Mouse (Mus musculus) splenic B cell, adult 2 months (primary cell): ENCODE results near the gene Fibp.

ENCODE experiments used
- DNase-seq: peaks from one replicate; pipeline ENCODE4 v3.0.0-alpha.2; 2011; ENCODE audit warnings: low read depth, low spot score
- H3K27me3 ChIP-seq: 2 replicates; pipeline ENCODE4 v1.6.1; 2012; ENCODE audit warnings: mild to moderate bottlenecking, low read length, moderate library complexity, mixed read lengths; ENCODE audit not compliant: control insufficient read depth, poor library complexity, insufficient read depth, severe bottlenecking
- H3K36me3 ChIP-seq: 2 replicates; pipeline ENCODE4 v1.6.1; 2012; ENCODE audit warnings: mild to moderate bottlenecking, low read length, moderate library complexity, mixed read lengths; ENCODE audit not compliant: control insufficient read depth, poor library complexity, insufficient read depth, severe bottlenecking

The Fibp gene

GRCm38 (mm10) chr19:5425906-5426565 is 34.4 kb upstream of the Fibp start:
- Histone ChIP-seq H3K27me3 (no peaks in the 10 kb centered on the region), H3K36me3 (peaks cover 3% of the 10 kb centered on the region)
- no peak for DNase-seq

- Histone ChIP-seq H3K36me3 (peaks cover 3% of the 10 kb centered on the region), H3K27me3 (no peaks in the 10 kb centered on the region)
- DNase-seq = no peak
Observed at GRCm38 (mm10) chr19:5426640-5427290, 33.6 kb upstream of the Fibp start.

DNA sequence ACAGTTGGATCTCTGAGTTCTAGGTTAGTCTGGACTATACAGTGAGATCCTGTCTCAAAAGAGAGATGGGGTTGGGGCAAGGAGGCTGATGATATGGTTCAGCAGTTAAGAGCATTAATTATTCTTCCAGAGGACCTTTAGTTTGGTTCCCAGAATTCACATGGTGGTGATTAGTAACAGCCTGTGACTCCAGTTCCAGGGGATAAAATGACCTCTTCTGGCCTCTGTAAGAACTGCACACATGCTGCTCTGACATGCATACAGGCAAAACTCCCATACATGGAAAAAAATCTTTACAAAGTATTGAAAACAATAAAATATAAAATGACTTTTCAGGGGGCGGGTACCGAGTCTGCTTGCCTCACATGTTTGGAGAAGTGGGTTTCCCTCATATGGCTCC is 32.3 kb upstream of the Fibp start:
- no peaks in the 10 kb centered on the region for H3K27me3 ChIP-seq
- DNase-seq = peak; percentile 68
- no peaks in the 10 kb centered on the region; the same call in 1 of the 2 replicates for H3K36me3 ChIP-seq

DNA sequence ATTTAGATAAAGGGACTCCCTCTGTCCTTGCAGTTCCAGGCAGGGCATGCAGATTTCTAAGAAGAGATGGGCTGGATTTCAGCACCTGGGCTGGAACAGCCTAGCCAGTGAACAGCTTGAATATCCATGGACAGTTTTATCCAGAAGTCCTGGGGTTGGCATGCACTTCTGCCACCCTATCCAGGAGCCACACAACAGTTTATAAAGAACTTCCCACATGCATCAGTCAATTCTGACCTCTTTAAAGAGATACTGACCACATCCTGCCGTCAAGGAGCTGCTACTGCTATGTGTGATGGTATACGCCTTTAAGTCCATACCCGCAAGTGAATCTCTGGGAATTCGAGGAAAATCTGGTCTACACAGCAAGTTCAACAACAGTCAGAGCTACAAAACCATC is 31.2 kb upstream of the Fibp start:
- Histone ChIP-seq H3K27me3 (no peaks in the 10 kb centered on the region), H3K36me3 (no peaks in the 10 kb centered on the region; the same call in 1 of the 2 replicates)
- no peak for DNase-seq

DNA sequence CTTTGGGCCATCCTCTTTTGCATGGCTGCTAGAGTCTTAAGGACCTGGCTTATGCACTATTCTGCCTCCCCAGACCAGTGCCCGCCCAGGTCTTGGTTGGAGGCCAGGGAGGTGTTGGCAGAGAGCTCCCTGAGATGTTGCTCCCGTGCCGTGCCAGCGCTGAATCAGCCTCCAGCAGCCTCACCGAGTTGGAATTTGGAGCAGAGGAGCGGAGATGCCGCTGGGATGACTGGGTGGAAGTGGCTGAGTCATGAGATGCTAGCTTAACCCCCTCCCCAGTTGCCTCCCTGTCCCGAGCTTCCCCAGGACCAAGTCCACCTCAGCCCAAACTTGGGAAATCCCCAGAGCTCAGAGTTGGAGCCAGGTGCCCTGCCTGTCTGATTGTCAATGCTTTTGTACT is 30.6 kb upstream of the Fibp start:
- H3K36me3 ChIP-seq = no peaks in the 10 kb centered on the region; the same call in 1 of the 2 replicates
- DNase-seq = no peak
- no peaks in the 10 kb centered on the region for H3K27me3 ChIP-seq

DNA sequence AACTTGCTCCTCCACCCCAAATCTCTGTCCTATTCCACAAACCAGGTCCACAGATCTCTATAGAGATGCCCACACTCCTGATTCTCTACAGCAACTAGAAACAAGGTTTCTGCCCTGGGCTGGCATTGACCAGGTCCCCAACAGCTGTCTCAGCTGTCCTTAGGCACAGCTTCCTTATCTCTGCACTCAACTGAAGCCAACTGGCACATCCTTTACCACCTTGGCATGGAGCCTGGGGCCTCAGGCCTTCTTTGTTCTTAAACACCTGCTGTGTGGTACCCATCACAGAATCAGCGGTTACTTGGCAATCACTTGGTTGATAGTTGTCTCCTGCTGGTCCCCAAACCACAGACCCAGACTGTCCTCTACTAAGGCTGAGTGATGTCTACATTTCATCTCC is 30.0 kb upstream of the Fibp start:
- Histone ChIP-seq H3K27me3 (no peaks in the 10 kb centered on the region), H3K36me3 (no peaks in the 10 kb centered on the region; the same call in 1 of the 2 replicates)
- DNase-seq = no peak

GRCm38 (mm10) chr19:5431911-5432464 is 28.4 kb upstream of the Fibp start:
- no peaks in the 10 kb centered on the region for H3K27me3 ChIP-seq
- no peaks in the 10 kb centered on the region; the same call in 1 of the 2 replicates for H3K36me3 ChIP-seq
- DNase-seq = peak; percentile 43

DNA sequence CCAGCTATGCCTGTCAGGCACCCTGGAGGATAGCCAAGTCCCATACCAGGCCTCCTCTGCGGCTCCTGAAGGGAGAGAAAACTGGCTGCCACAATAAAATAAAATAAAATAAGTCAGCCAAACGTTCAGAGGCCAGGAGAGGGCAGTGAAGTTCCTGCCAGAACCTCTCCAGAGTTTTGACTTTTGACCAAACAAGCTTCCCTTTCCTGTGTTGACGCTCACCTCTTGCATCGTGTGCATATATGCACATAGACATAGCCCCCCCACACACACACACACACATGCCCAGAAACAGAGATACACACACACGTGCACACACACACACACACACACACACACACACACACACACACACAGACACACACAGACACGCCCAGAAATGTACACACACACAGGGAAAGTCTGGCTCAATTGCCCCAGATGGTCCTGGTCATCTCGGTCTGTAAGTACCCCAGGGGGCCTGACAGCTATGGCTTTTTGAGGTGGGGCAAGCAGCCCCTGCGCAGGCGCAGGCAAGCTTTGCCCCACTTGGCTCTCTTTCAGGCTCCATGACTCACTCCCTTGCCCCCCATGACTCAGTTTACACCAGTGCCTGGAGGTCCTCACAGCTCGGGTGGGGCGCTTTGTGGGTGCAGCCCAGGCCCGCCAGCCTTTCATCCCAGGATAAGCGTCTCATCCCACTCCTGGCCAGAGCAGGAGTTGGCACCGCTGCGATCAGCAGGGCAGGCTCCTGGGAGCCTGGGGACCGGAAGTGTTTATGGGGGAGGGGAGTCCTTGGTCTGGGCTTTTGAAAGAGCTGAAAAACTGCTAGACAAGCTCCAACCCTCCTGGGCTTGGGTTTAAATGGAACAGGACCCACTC is 27.2 kb upstream of the Fibp start:
- peak; percentile 72 for DNase-seq
- Histone ChIP-seq H3K27me3 (no peaks in the 10 kb centered on the region), H3K36me3 (no peaks in the 10 kb centered on the region)

GRCm38 (mm10) chr19:5433951-5434350 is 26.5 kb upstream of the Fibp start:
- Histone ChIP-seq H3K36me3 (no peaks in the 10 kb centered on the region), H3K27me3 (no peaks in the 10 kb centered on the region)
- no peak for DNase-seq

DNA sequence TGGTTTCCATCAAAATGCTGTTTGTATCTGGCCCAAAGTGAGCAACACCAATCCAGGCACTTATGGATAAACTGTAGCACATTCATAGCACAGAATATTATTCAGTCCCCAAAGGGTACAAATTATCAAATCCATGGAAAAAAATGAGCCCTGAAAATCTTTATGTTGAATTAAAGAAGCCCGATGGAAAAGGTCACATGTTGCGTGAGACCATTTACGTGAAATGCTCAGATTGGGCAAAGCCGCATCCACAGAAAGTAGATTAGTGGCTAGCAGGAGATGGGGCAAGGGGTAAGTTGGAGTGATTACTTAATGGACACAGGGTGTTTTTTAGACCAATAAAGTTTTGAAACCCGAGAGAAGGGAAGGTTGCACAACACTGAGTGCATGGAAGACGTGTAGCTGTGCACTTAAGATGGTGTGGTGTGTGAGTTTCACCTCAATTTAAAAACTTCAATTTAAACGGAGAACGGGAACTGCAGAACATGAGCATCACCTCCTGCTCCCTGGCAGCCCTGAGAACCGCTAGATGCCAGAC is 16.0 kb upstream of the Fibp start:
- no peaks in the 10 kb centered on the region for H3K27me3 ChIP-seq
- DNase-seq = no peak
- no peaks in the 10 kb centered on the region for H3K36me3 ChIP-seq

DNA sequence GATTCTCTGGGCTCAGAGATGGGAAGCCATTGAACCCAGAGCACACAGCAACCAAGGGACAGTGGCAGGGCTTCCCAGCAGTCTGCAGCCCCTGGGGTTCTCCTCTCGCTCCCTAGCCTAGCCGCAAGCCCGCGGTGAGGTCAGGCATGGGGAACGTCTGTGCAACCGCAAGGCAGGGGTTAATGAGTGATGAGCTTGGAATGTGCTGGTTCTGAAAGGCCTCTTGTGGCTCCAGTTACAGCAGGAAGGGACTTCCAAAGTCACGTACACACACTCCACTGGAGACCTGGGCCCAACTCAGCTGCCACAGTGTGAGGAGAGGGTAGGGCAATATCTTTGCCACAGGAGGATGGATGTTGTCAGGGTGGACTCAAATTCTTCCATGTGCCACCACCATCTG is 15.5 kb upstream of the Fibp start:
- DNase-seq = no peak
- no peaks in the 10 kb centered on the region for H3K27me3 ChIP-seq
- no peaks in the 10 kb centered on the region for H3K36me3 ChIP-seq

DNA sequence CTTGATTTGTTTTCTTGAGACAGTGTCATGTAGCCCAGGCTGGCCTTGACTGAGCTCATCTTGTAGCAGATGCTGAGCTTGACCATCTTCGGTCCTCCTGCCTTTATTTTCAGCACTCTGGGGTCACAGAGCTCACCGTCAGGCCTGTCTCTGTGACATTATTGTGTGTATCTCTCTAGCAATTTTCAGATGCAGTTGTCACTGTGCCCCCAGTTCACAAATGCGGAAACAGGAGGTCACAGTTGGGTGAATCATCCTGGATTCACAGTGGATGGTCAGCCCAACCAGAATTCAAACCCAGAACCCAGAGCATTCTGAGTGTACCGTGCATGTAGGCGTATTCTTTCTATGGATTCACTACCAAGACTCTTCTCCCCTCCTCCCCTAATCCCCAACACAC is 14.7 kb upstream of the Fibp start:
- no peaks in the 10 kb centered on the region for H3K36me3 ChIP-seq
- no peaks in the 10 kb centered on the region for H3K27me3 ChIP-seq
- no peak for DNase-seq

DNA sequence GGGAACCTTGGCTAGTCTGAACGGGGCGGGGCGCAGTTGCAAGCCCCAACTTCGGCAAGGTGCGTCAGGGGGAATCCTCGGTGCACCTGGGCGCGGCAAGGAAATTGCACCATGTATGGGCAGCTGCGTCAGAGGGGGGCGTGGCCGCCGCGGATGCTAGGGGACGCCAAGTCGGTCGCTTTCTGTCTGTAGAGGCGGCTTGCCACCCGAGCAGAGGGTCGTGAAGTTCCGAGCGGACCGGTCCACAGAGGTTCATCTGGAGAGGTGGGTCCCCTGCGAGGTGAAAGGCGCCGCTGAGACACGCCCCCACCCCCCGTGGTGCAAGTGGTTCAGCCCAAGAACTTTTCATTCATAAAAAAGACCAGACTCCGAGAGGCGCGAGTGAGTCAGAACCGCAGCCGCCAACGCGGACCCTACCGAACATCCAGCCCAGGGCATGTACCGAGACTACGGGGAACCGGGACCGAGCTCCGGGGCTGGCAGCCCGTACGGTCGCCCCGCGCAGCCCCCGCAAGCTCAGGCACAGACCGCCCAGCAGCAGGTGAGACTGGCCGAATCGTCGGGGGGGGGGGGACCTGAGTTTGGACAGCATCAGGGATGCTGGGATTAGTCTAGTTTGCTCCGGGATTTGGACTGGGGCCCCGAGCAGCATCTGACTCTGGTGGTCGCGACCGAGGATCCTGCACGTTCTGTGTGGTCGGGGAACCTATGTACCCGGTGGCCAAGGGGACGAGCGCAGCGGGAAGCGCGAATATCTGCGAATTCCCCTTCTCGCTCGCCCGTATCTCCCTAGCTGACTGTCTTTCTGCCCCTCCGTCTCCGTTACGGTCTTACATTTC is 12.7 kb upstream of the Fibp start, which contains the start of gene Fosl1:
Gene Fosl1, plus strand, starts transcription at position 33 of the 839 bp plus-strand sequence.
- DNase-seq = peak; percentile 90
- Histone ChIP-seq H3K36me3 (no peaks in the 10 kb centered on the region), H3K27me3 (no peaks in the 10 kb centered on the region)
